Mouse (Mus musculus) brain, embryonic 14.5 days (tissue): ENCODE data around the gene Slc45a1.

Experiments
- CTCF ChIP-seq: fragments of 200-500 bp; IDR thresholded peaks from 2 replicates; pipeline ENCODE4 v1.5.1; 2012; ENCODE audit warnings: inconsistent platforms, mild to moderate bottlenecking, moderate library complexity, borderline replicate concordance; ENCODE audit not compliant: insufficient read depth, insufficient read length; ENCODE audit errors: extremely low read depth
- POLR2A ChIP-seq: fragments of 200-500 bp; IDR thresholded peaks from 2 replicates; pipeline ENCODE4 v1.6.1; 2012; ENCODE audit warnings: mild to moderate bottlenecking, inconsistent platforms, borderline replicate concordance; ENCODE audit not compliant: poor library complexity, insufficient read depth, insufficient read length, severe bottlenecking; ENCODE audit errors: extremely low read depth

DNA sequence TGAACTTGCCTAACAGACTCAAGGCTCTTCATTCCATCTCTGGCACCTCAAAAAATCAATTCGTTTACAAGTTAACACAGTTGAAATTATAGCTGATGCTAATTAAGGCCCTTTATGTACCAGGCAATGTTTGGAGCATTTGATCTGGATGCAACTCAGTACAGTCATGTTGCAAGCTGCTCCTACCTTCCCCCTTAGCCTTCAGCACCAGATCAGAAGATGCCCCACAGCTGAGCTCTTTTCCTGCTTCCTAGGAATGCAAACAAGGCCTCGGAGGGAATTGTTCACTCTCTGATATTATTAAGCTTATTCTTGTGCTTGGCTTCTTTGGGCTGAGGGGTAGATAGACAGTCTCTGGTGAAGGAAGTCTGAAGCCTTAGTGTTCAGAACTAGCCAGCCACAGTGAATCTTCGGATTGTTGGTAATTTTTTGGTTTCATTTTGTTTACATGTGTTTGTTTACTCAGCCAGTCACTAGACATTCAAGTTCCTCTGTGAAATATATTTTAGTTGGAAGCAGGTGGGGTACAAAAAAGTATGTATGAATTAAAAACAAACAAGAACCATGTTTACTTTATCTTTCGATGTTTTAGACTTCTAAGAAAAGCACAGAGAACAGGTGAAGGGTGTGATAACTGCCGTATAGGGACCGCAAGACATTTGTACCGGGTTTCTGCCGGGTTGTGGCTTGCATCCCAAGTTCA lies 64.2 kb downstream of the Slc45a1 start:
- TF ChIP-seq CTCF (no peak), POLR2A (no peak)
